Mouse (Mus musculus): ENCODE measurements around the gene Mxd1. TPM values are rescaled to one million over a fixed set of nuclear protein-coding genes. Genes with fewer than 3 reads are reported as not detected.

Gene Mxd1
- polyA plus RNA-seq, 1 experiment from 2014 or later: 30.4 TPM

GRCm38 (mm10) chr6:86670873-86671272, 1.9 kb upstream of the Mxd1 start:
- H3K27ac ChIP-seq: no peak overlapping the region
- 15% methylated on average over 2 of the region's 2 CpGs for WGBS
- peaks cover 46% of the 10 kb centered on the region for H3K36me3 ChIP-seq
- H3K4me3 ChIP-seq: no peak overlapping the region
- no peaks in the 10 kb centered on the region for H3K9me3 ChIP-seq (replicated peaks)
- ATAC-seq (ENCODE audit: low FRiP score): no peak
- no peak overlapping the region for H3K4me2 ChIP-seq (replicated peaks)
- H3K27me3 ChIP-seq: no peaks in the 10 kb centered on the region
- no peak overlapping the region for H3K9ac ChIP-seq
- H3K4me1 ChIP-seq: peaks cover 24% of the 10 kb centered on the region

- Histone ChIP-seq H3K4me2 (replicated peaks) (peak overlapping the region; percentile 93), H3K36me3 (peaks cover 37% of the 10 kb centered on the region), H3K27me3 (no peaks in the 10 kb centered on the region), H3K9me3 (replicated peaks) (no peaks in the 10 kb centered on the region), H3K4me1 (peaks cover 24% of the 10 kb centered on the region), H3K27ac (0 out of 2 replicates have a peak overlapping the region, but pooled peaks have one; percentile 31), H3K9ac (no peak overlapping the region; the same call in 1 of the 2 replicates), H3K4me3 (peak overlapping the region; percentile 99)
- WGBS: 2% methylated on average over 33 of the region's 37 CpGs
- ATAC-seq (ENCODE audit: low FRiP score): peak; percentile 100
Observed at GRCm38 (mm10) chr6:86669240-86669727, 323 bp upstream of the Mxd1 start.

- no peak overlapping the region for H3K27ac ChIP-seq
- WGBS: 91% methylated on average over 10 of the region's 10 CpGs
- H3K36me3 ChIP-seq: peaks cover 27% of the 10 kb centered on the region
- H3K4me1 ChIP-seq: peaks cover 24% of the 10 kb centered on the region
- H3K9me3 ChIP-seq (replicated peaks): no peaks in the 10 kb centered on the region
- H3K9ac ChIP-seq: no peak overlapping the region; the same call in 1 of the 2 replicates
- ATAC-seq (ENCODE audit: low FRiP score): no peak
- no peaks in the 10 kb centered on the region for H3K27me3 ChIP-seq
- H3K4me2 ChIP-seq (replicated peaks): peak overlapping the region; percentile 93
- no peak overlapping the region for H3K4me3 ChIP-seq
Observed at GRCm38 (mm10) chr6:86667061-86667460, 1.9 kb downstream of the Mxd1 start.

GRCm38 (mm10) chr6:86665560-86666307, 3.2 kb downstream of the Mxd1 start:
- H3K4me1 ChIP-seq: peaks cover 24% of the 10 kb centered on the region
- H3K4me2 ChIP-seq (replicated peaks): no peak overlapping the region
- no peak overlapping the region for H3K9ac ChIP-seq
- H3K4me3 ChIP-seq: no peak overlapping the region
- no peaks in the 10 kb centered on the region for H3K27me3 ChIP-seq
- ATAC-seq (ENCODE audit: low FRiP score): no peak
- 87% methylated on average over 17 of the region's 17 CpGs for WGBS
- H3K27ac ChIP-seq: no peak overlapping the region
- peaks cover 37% of the 10 kb centered on the region for H3K36me3 ChIP-seq
- no peaks in the 10 kb centered on the region for H3K9me3 ChIP-seq (replicated peaks)

GRCm38 (mm10) chr6:86665076-86665475, 3.9 kb downstream of the Mxd1 start:
- H3K27me3 ChIP-seq: no peaks in the 10 kb centered on the region
- WGBS: 92% methylated on average over 5 of the region's 5 CpGs
- H3K9ac ChIP-seq: no peak overlapping the region
- H3K4me1 ChIP-seq: peaks cover 24% of the 10 kb centered on the region
- H3K4me2 ChIP-seq (replicated peaks): no peak overlapping the region
- H3K4me3 ChIP-seq: no peak overlapping the region
- H3K36me3 ChIP-seq: peaks cover 42% of the 10 kb centered on the region
- no peak for ATAC-seq (ENCODE audit: low FRiP score)
- no peaks in the 10 kb centered on the region for H3K9me3 ChIP-seq (replicated peaks)
- no peak overlapping the region for H3K27ac ChIP-seq

GRCm38 (mm10) chr6:86660161-86660877, 8.6 kb downstream of the Mxd1 start:
- no peaks in the 10 kb centered on the region for H3K4me1 ChIP-seq
- no peaks in the 10 kb centered on the region for H3K27me3 ChIP-seq
- ATAC-seq (ENCODE audit: low FRiP score): no peak
- 82% methylated on average over 9 of the region's 9 CpGs for whole genome bisulfite sequencing
- H3K4me2 ChIP-seq (replicated peaks): no peak overlapping the region
- H3K27ac ChIP-seq: no peak overlapping the region
- peaks cover 54% of the 10 kb centered on the region for H3K36me3 ChIP-seq
- no peaks in the 10 kb centered on the region for H3K9me3 ChIP-seq (replicated peaks)
- no peak overlapping the region for H3K9ac ChIP-seq
- no peak overlapping the region for H3K4me3 ChIP-seq

- Histone ChIP-seq H3K36me3 (peaks cover 54% of the 10 kb centered on the region), H3K4me2 (replicated peaks) (no peak overlapping the region), H3K9ac (no peak overlapping the region), H3K4me1 (no peaks in the 10 kb centered on the region), H3K27ac (no peak overlapping the region), H3K4me3 (no peak overlapping the region), H3K27me3 (no peaks in the 10 kb centered on the region), H3K9me3 (replicated peaks) (no peaks in the 10 kb centered on the region)
- ATAC-seq (ENCODE audit: low FRiP score): no peak
- 84% methylated on average over 3 of the region's 3 CpGs for WGBS
Observed at GRCm38 (mm10) chr6:86658501-86658900, 10.5 kb downstream of the Mxd1 start.

GRCm38 (mm10) chr6:86654270-86654916, 14.6 kb downstream of the Mxd1 start:
- Histone ChIP-seq H3K27ac (no peak overlapping the region), H3K36me3 (peaks cover 61% of the 10 kb centered on the region), H3K9ac (no peak overlapping the region), H3K9me3 (replicated peaks) (no peaks in the 10 kb centered on the region), H3K4me2 (replicated peaks) (no peak overlapping the region), H3K27me3 (no peaks in the 10 kb centered on the region), H3K4me1 (no peaks in the 10 kb centered on the region), H3K4me3 (no peak overlapping the region)
- no peak for ATAC-seq (ENCODE audit: low FRiP score)
- 81% methylated on average over 9 of the region's 9 CpGs for WGBS

- no peaks in the 10 kb centered on the region for H3K9me3 ChIP-seq (replicated peaks)
- H3K4me1 ChIP-seq: no peaks in the 10 kb centered on the region
- no peak overlapping the region for H3K4me3 ChIP-seq
- ATAC-seq (ENCODE audit: low FRiP score): no peak
- peaks cover 64% of the 10 kb centered on the region for H3K36me3 ChIP-seq
- 86% methylated on average over 6 of the region's 6 CpGs for WGBS
- no peak overlapping the region for H3K4me2 ChIP-seq (replicated peaks)
- no peaks in the 10 kb centered on the region for H3K27me3 ChIP-seq
- H3K9ac ChIP-seq: no peak overlapping the region
- H3K27ac ChIP-seq: no peak overlapping the region
Observed at GRCm38 (mm10) chr6:86653026-86653425, 15.9 kb downstream of the Mxd1 start.

GRCm38 (mm10) chr6:86646143-86646542, 22.8 kb downstream of the Mxd1 start:
- H3K36me3 ChIP-seq: peaks cover 31% of the 10 kb centered on the region
- H3K27me3 ChIP-seq: no peaks in the 10 kb centered on the region
- no peak for ATAC-seq (ENCODE audit: low FRiP score)
- no peak overlapping the region for H3K27ac ChIP-seq
- H3K4me2 ChIP-seq (replicated peaks): no peak overlapping the region
- 88% methylated on average over 7 of the region's 7 CpGs for WGBS
- H3K9ac ChIP-seq: no peak overlapping the region
- H3K4me1 ChIP-seq: no peaks in the 10 kb centered on the region
- H3K4me3 ChIP-seq: no peak overlapping the region
- H3K9me3 ChIP-seq (replicated peaks): no peaks in the 10 kb centered on the region

- Histone ChIP-seq H3K27ac (no peak overlapping the region), H3K36me3 (peaks cover 25% of the 10 kb centered on the region), H3K4me1 (no peaks in the 10 kb centered on the region), H3K4me3 (no peak overlapping the region), H3K9ac (no peak overlapping the region), H3K4me2 (replicated peaks) (no peak overlapping the region), H3K9me3 (replicated peaks) (no peaks in the 10 kb centered on the region), H3K27me3 (no peaks in the 10 kb centered on the region)
- 87% methylated on average over 4 of the region's 4 CpGs for WGBS
- no peak for ATAC-seq (ENCODE audit: low FRiP score)
Observed at GRCm38 (mm10) chr6:86645551-86645950, 23.4 kb downstream of the Mxd1 start.

- H3K4me3 ChIP-seq: no peak overlapping the region
- 90% methylated on average over 3 of the region's 3 CpGs for WGBS
- no peaks in the 10 kb centered on the region for H3K9me3 ChIP-seq (replicated peaks)
- H3K27ac ChIP-seq: no peak overlapping the region
- H3K4me1 ChIP-seq: no peaks in the 10 kb centered on the region
- H3K27me3 ChIP-seq: no peaks in the 10 kb centered on the region
- no peak overlapping the region for H3K4me2 ChIP-seq (replicated peaks)
- ATAC-seq (ENCODE audit: low FRiP score): no peak
- H3K36me3 ChIP-seq: peaks cover 18% of the 10 kb centered on the region
- H3K9ac ChIP-seq: no peak overlapping the region
Observed at GRCm38 (mm10) chr6:86644775-86645400, 24.1 kb downstream of the Mxd1 start.

Measured in hindbrain, embryonic 12.5 days (tissue).